8 mouse cellular contexts compared by ENCODE assay signal in the genomic region with DNA sequence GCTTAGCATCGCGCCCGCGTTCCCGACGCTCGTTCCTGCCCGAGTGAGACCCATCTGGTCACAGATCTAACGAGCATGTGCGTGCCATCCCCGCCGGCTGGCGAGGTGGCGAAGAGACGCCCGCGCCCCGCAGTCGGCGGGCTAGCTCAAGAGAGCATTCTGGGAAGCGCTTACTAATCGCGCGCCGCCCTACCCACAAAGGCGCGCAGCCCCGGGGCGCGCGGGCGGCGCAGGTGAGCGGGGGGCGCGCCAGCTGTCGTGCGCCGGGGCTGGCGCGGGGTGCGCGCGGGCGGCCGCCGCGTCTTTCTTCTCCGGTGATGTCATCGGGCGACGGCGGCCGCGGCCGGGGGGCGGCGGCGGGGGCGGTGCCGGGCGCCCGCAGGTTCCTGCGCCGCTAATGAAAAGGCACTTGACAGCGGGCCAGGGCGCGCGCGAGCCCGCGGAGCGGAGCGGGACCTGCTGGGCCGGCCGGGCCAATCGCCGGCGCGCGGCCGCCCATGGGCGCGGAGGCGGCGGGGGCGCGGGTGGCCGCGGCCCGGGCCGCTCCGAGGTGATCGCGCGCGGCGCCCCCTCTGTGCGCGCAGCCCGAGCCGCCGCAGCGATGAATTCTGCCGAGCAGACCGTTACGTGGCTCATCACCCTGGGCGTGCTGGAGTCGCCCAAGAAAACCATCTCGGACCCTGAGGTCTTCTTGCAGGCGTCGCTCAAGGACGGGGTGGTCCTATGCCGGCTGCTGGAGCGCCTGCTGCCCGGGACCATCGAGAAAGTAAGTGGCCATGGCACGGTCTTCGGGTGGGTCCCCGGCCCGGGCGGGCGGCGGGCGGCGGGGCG. TPM values are rescaled to one million over a fixed set of nuclear protein-coding genes. Genes with fewer than 3 reads are reported as not detected.
A peak's percentile ranks its signal among the peaks of the same experiment; 100 is the strongest.
DNase-seq lines count a peak whose midpoint lies in the region; ATAC-seq and TF ChIP-seq lines count a peak whose summit lies in the region.

A gene (plus strand): TSS at position 71 of the 831 bp plus-strand sequence.

- H3ac ChIP-seq in C2C12 (ENCODE audit: control insufficient read depth, insufficient read length, low read depth), result no peak within 1 kb of the TSS

- no peaks in the 10 kb centered on the region for H3K9me3 ChIP-seq in embryonic facial prominence, embryonic 13.5 days
- no peaks in the 10 kb centered on the region for H3K9me3 ChIP-seq in limb, embryonic 10.5 days (replicated peaks)
- no peaks in the 10 kb centered on the region for H3K9me3 ChIP-seq in midbrain, embryonic 13.5 days

- H3K4me1 ChIP-seq in embryonic facial prominence, embryonic 13.5 days, result peaks cover 31% of the 10 kb centered on the region
- H3K4me1 ChIP-seq in heart, adult 2 months (ENCODE audit: control insufficient read depth, insufficient read depth, low read length), result peaks cover 1% of the 10 kb centered on the region; the same call in 1 of the 2 replicates
- H3K4me1 ChIP-seq in limb, embryonic 10.5 days, result peaks cover 40% of the 10 kb centered on the region
- peaks cover 36% of the 10 kb centered on the region for H3K4me1 ChIP-seq in midbrain, embryonic 13.5 days (replicated peaks)

- H3K27ac ChIP-seq in embryonic facial prominence, embryonic 13.5 days, result peak within 1 kb of the TSS; percentile 83
- peak within 1 kb of the TSS; percentile 80 for H3K27ac ChIP-seq in heart, adult 2 months
- H3K27ac ChIP-seq in limb, embryonic 10.5 days, result peak within 1 kb of the TSS; percentile 94
- H3K27ac ChIP-seq in midbrain, embryonic 13.5 days, result peak within 1 kb of the TSS; percentile 100

- TF ChIP-seq CTCF in C2C12 (IDR thresholded peaks at IDR 0.05; ENCODE audit: control insufficient read depth, insufficient read depth, insufficient read length), result no peak
- TF ChIP-seq CTCF in heart, adult 2 months (IDR thresholded peaks at IDR 0.05), result no peak

- intact Hi-C loops in heart, adult 2 months (cut with DNase I), result loop anchor here (2.0 kb wide), 1 partner anchor 21 kb away; no protein-coding TSS in a partner anchor

- no peak within 1 kb of the TSS for H3K4me3 ChIP-seq in C2C12 (ENCODE audit: insufficient read depth, poor library complexity, severe bottlenecking)
- peak within 1 kb of the TSS; percentile 73 for H3K4me3 ChIP-seq in embryonic facial prominence, embryonic 13.5 days
- H3K4me3 ChIP-seq in heart, adult 2 months, result peak within 1 kb of the TSS; percentile 50
- H3K4me3 ChIP-seq in limb, embryonic 10.5 days, result peak within 1 kb of the TSS; percentile 80
- H3K4me3 ChIP-seq in midbrain, embryonic 13.5 days (replicated peaks), result peak within 1 kb of the TSS; percentile 73

- H3K4me2 ChIP-seq in embryonic facial prominence, embryonic 13.5 days, result peak within 1 kb of the TSS; percentile 89
- peak within 1 kb of the TSS; percentile 83 for H3K4me2 ChIP-seq in midbrain, embryonic 13.5 days (replicated peaks)

- H3K27me3 ChIP-seq in C2C12 (ENCODE audit: control insufficient read depth, insufficient read depth, insufficient read length), result peaks cover 79% of the 10 kb centered on the region
- peaks cover 55% of the 10 kb centered on the region for H3K27me3 ChIP-seq in embryonic facial prominence, embryonic 13.5 days
- H3K27me3 ChIP-seq in heart, adult 2 months (ENCODE audit: control insufficient read depth, insufficient read depth, low read length), result no peaks in the 10 kb centered on the region; the same call in 1 of the 2 replicates
- H3K27me3 ChIP-seq in limb, embryonic 10.5 days (ENCODE audit: low read depth, poor library complexity, severe bottlenecking), result peaks cover 44% of the 10 kb centered on the region
- H3K27me3 ChIP-seq in midbrain, embryonic 13.5 days, result peaks cover 19% of the 10 kb centered on the region

- no peaks in the 10 kb centered on the region for H3K36me3 ChIP-seq in C2C12 (ENCODE audit: control insufficient read depth, insufficient read depth)
- H3K36me3 ChIP-seq in embryonic facial prominence, embryonic 13.5 days, result no peaks in the 10 kb centered on the region
- no peaks in the 10 kb centered on the region for H3K36me3 ChIP-seq in heart, adult 2 months (ENCODE audit: control insufficient read depth, insufficient read depth, low read length)
- no peaks in the 10 kb centered on the region for H3K36me3 ChIP-seq in limb, embryonic 10.5 days
- 0 out of 2 replicates have a peak, but pooled peaks cover 3% of the 10 kb centered on the region for H3K36me3 ChIP-seq in midbrain, embryonic 13.5 days

- no peaks in the 10 kb centered on the region for H3K79me3 ChIP-seq in C2C12 (ENCODE audit: low read depth)

- peak; percentile 71 for ATAC-seq in embryonic facial prominence, embryonic 13.5 days (ENCODE audit: insufficient number of reproducible peaks, insufficient read depth, low FRiP score, low TSS enrichment, low read depth)
- peak; percentile 92 for ATAC-seq in midbrain, embryonic 13.5 days

- 0 out of 2 replicates have a peak, but pooled peaks have one; percentile 17 for TF ChIP-seq POLR2A in heart, adult 2 months (IDR thresholded peaks at IDR 0.05; ENCODE audit: insufficient read depth, low read depth, low read length)

- H3K79me2 ChIP-seq in C2C12 (ENCODE audit: control insufficient read depth, insufficient read depth), result no peaks in the 10 kb centered on the region
- no peaks in the 10 kb centered on the region for H3K79me2 ChIP-seq in heart, adult 2 months (replicated peaks; ENCODE audit: control insufficient read depth, insufficient read depth, low read length)

- peak; percentile 52 for DNase-seq in adrenal gland, postnatal 25 days
- peak; percentile 62 to 73 for DNase-seq in heart, adult 2 months
- peak; percentile 28 to 43 for DNase-seq in kidney, adult 8-10 months
- DNase-seq in limb, embryonic 10.5 days (ENCODE audit: low spot score), result peak; percentile 76
- DNase-seq in testis, postnatal 10 days (ENCODE audit: low spot score), result peak; percentile 66

- no peak for TF ChIP-seq EP300 in heart, adult 2 months (IDR thresholded peaks at IDR 0.05; ENCODE audit: insufficient read depth, low read depth, low read length)

- peak within 1 kb of the TSS; percentile 84 for H3K9ac ChIP-seq in embryonic facial prominence, embryonic 13.5 days
- peak within 1 kb of the TSS; percentile 94 for H3K9ac ChIP-seq in heart, adult 2 months (ENCODE audit: low read depth, low read length)
- peak within 1 kb of the TSS; percentile 95 for H3K9ac ChIP-seq in midbrain, embryonic 13.5 days (replicated peaks)

- under 1% methylated on average over 121 of the region's 127 CpGs for WGBS in embryonic facial prominence, embryonic 13.5 days
- WGBS in heart, adult 2 months, result 1% methylated on average over 123 of the region's 127 CpGs
- 4% methylated on average over 127 of the region's 127 CpGs for WGBS in limb, embryonic 10.5 days
- under 1% methylated on average over 84 of the region's 127 CpGs for WGBS in midbrain, embryonic 13.5 days

TF ChIP-seq in C2C12, 6 proteins besides CTCF, POLR2A, EP300 and RAD21:
- TF ChIP-seq MAX (IDR thresholded peaks at IDR 0.05), result no peak

RNA-seq across cellular contexts. Expression of the gene that starts here (rescaled TPM):
- 16.8 TPM for polyA plus RNA-seq in C2C12 (2012; fragmentation: generic; extraction: Trizol)
- 47.8 and 56.5 TPM in 2 replicates for total RNA-seq in adrenal gland, postnatal 25 days (2021)
- 43.4 and 48.5 TPM in 2 replicates for polyA plus RNA-seq in embryonic facial prominence, embryonic 13.5 days (2015; fragmentation: Nextera tagmentation; extraction: Ambion mirVana)
- 100 to 1,000 TPM; 114 to 117 TPM for total RNA-seq in heart, adult 2 months (2021)
- 59.7 and 68.7 TPM in 2 replicates for polyA plus RNA-seq in heart, adult 2 months (2012; rRNA removed)
- polyA plus RNA-seq in limb, embryonic 10.5 days (2016; fragmentation: Nextera tagmentation; extraction: Ambion mirVana), result 52.4 and 59.1 TPM in 2 replicates
- 60.8 and 66.3 TPM in 2 replicates for polyA plus RNA-seq in midbrain, embryonic 13.5 days (2015; fragmentation: Nextera tagmentation; extraction: Ambion mirVana)
